ENCODE assay signal across 9 mouse cellular contexts in genomic region chr4:80911706-80912540, GRCm38 (mm10). TPM values are rescaled to one million over a fixed set of nuclear protein-coding genes. Genes with fewer than 3 reads are reported as not detected.
A peak's percentile ranks its signal among the peaks of the same experiment; 100 is the strongest.
DNase-seq lines count a peak whose midpoint lies in the region; ATAC-seq and TF ChIP-seq lines count a peak whose summit lies in the region.
"Had no signal": no experiment of that assay in that cellular context is flagged by ENCODE, and none has a peak within 500 bp of the region (broad histone marks: within the 10 kb centered on the region; RNA-seq: fewer than 3 reads in every experiment).

No protein-coding gene starts in this region.

- peak overlapping the region; percentile 72 for H3K9ac ChIP-seq in forebrain, embryonic 11.5 days (ENCODE audit: low read length)
- H3K9ac ChIP-seq in heart, embryonic 13.5 days = peak overlapping the region; percentile 83
- H3K9ac ChIP-seq in kidney, embryonic 16.5 days (replicated peaks; ENCODE audit: low read length) = peak overlapping the region; percentile 90
- H3K9ac ChIP-seq in liver, adult 2 months (ENCODE audit: low read depth, low read length) = peak overlapping the region; percentile 88
- H3K9ac ChIP-seq in neural tube, embryonic 12.5 days = peak overlapping the region; percentile 72

- H3K4me1 ChIP-seq in forebrain, embryonic 11.5 days (replicated peaks; ENCODE audit: control insufficient read depth, insufficient read depth, low read length) = no peaks in the 10 kb centered on the region
- 0 out of 2 replicates have a peak, but pooled peaks cover 6% of the 10 kb centered on the region for H3K4me1 ChIP-seq in heart, embryonic 13.5 days
- H3K4me1 ChIP-seq in kidney, embryonic 16.5 days (ENCODE audit: insufficient read depth, low read length) = peaks cover 11% of the 10 kb centered on the region; the same call in 1 of the 2 replicates
- H3K4me1 ChIP-seq in liver, adult 2 months (ENCODE audit: control insufficient read depth, insufficient read depth, low read length) = peaks cover 21% of the 10 kb centered on the region
- H3K4me1 ChIP-seq in neural tube, embryonic 12.5 days = 0 out of 2 replicates have a peak, but pooled peaks cover 3% of the 10 kb centered on the region

- H3K9me3 ChIP-seq in forebrain, embryonic 11.5 days (ENCODE audit: control insufficient read depth, low read length) = no peaks in the 10 kb centered on the region
- no peaks in the 10 kb centered on the region for H3K9me3 ChIP-seq in heart, embryonic 13.5 days
- H3K9me3 ChIP-seq in kidney, embryonic 16.5 days (ENCODE audit: low read length) = no peaks in the 10 kb centered on the region
- H3K9me3 ChIP-seq in neural tube, embryonic 12.5 days = no peaks in the 10 kb centered on the region

- WGBS in forebrain, embryonic 11.5 days = under 1% methylated on average over 26 of the region's 27 CpGs
- 2% methylated on average over 26 of the region's 27 CpGs for WGBS in heart, embryonic 13.5 days
- under 1% methylated on average over 26 of the region's 27 CpGs for WGBS in kidney, embryonic 16.5 days
- 1% methylated on average over 27 of the region's 27 CpGs for WGBS in liver, adult 2 months
- WGBS in neural tube, embryonic 12.5 days = 2% methylated on average over 24 of the region's 27 CpGs

- H3K4me3 ChIP-seq in forebrain, embryonic 11.5 days (ENCODE audit: low read depth, low read length) = peak overlapping the region; percentile 62
- H3K4me3 ChIP-seq in heart, embryonic 13.5 days = peak overlapping the region; percentile 77
- H3K4me3 ChIP-seq in kidney, embryonic 16.5 days (ENCODE audit: low read length) = peak overlapping the region; percentile 84
- peak overlapping the region; percentile 86 for H3K4me3 ChIP-seq in liver, adult 2 months (ENCODE audit: insufficient read depth, low read depth, low read length)
- H3K4me3 ChIP-seq in neural tube, embryonic 12.5 days = peak overlapping the region; percentile 66

- peak; percentile 90 for ATAC-seq in forebrain, embryonic 11.5 days (replicated peaks; ENCODE audit: low FRiP score)
- ATAC-seq in heart, embryonic 13.5 days (ENCODE audit: extremely low read depth, insufficient number of reproducible peaks, low FRiP score, low TSS enrichment) = no peak; the same call in 1 of the 2 replicates
- peak; percentile 95 for ATAC-seq in kidney, embryonic 16.5 days (ENCODE audit: low FRiP score, low TSS enrichment)
- ATAC-seq in neural tube, embryonic 12.5 days (ENCODE audit: low FRiP score, low read depth) = peak; percentile 93

- peak overlapping the region; percentile 60 for H3K27ac ChIP-seq in forebrain, embryonic 11.5 days (ENCODE audit: low read depth, low read length)
- H3K27ac ChIP-seq in heart, embryonic 13.5 days (replicated peaks) = peak overlapping the region; percentile 49
- peak overlapping the region; percentile 95 for H3K27ac ChIP-seq in kidney, embryonic 16.5 days (ENCODE audit: low read length)
- H3K27ac ChIP-seq in liver, adult 2 months (replicated peaks; ENCODE audit: insufficient read depth, low read depth, low read length) = peak overlapping the region; percentile 92
- peak overlapping the region; percentile 82 for H3K27ac ChIP-seq in neural tube, embryonic 12.5 days

- H3K79me2 ChIP-seq in liver, adult 2 months (ENCODE audit: control insufficient read depth, insufficient read depth, low read length) = peaks cover 22% of the 10 kb centered on the region

- no peaks in the 10 kb centered on the region for H3K36me3 ChIP-seq in forebrain, embryonic 11.5 days (ENCODE audit: control insufficient read depth, insufficient read depth, low read length)
- no peaks in the 10 kb centered on the region for H3K36me3 ChIP-seq in heart, embryonic 13.5 days
- H3K36me3 ChIP-seq in kidney, embryonic 16.5 days (ENCODE audit: insufficient read depth, low read length) = no peaks in the 10 kb centered on the region
- 0 out of 2 replicates have a peak, but pooled peaks cover 1% of the 10 kb centered on the region for H3K36me3 ChIP-seq in liver, adult 2 months (ENCODE audit: control insufficient read depth, insufficient read depth, low read length)
- no peaks in the 10 kb centered on the region for H3K36me3 ChIP-seq in neural tube, embryonic 12.5 days

- peak; percentile 63 for TF ChIP-seq CTCF in brain, embryonic 14.5 days (IDR thresholded peaks at IDR 0.05; ENCODE audit: borderline replicate concordance, extremely low read depth, insufficient read depth, insufficient read length)
- peak; percentile 62 for TF ChIP-seq CTCF in liver, adult 2 months (IDR thresholded peaks at IDR 0.05; ENCODE audit: low read depth, low read length)

- H3K27me3 ChIP-seq in forebrain, embryonic 11.5 days (ENCODE audit: control insufficient read depth, insufficient read depth, low read length) = no peaks in the 10 kb centered on the region
- H3K27me3 ChIP-seq in heart, embryonic 13.5 days (replicated peaks) = no peaks in the 10 kb centered on the region
- no peaks in the 10 kb centered on the region for H3K27me3 ChIP-seq in kidney, embryonic 16.5 days (ENCODE audit: insufficient read depth, low read length)
- H3K27me3 ChIP-seq in liver, adult 2 months (ENCODE audit: control insufficient read depth, insufficient read depth, low read length) = no peaks in the 10 kb centered on the region
- H3K27me3 ChIP-seq in neural tube, embryonic 12.5 days (replicated peaks) = no peaks in the 10 kb centered on the region

- peak; percentile 90 for DNase-seq in 3T3-L1 (ENCODE audit: low read depth, low spot score)
- peak; percentile 95 for DNase-seq in brain, embryonic 14.5 days (ENCODE audit: low read depth)
- peak; percentile 89 for DNase-seq in forebrain, embryonic 11.5 days (ENCODE audit: low spot score)
- peak; percentile 93 for DNase-seq in liver, adult 2 months (ENCODE audit: extremely low read depth, low read depth, low spot score)
- peak; percentile 75 for DNase-seq in testis, postnatal 10 days (ENCODE audit: low spot score)

- TF ChIP-seq POLR2A in brain, embryonic 14.5 days (IDR thresholded peaks at IDR 0.05; ENCODE audit: borderline replicate concordance, extremely low read depth, insufficient read depth, insufficient read length, poor library complexity, severe bottlenecking) = peak; percentile 33; the same call in 1 of the 2 replicates
- TF ChIP-seq POLR2A in liver, adult 2 months (IDR thresholded peaks at IDR 0.05; ENCODE audit: extremely low read depth, insufficient read depth, low read length) = 0 out of 2 replicates have a peak, but pooled peaks have one; percentile 58

- H3K4me2 ChIP-seq in forebrain, embryonic 11.5 days (ENCODE audit: low read depth, low read length, severe bottlenecking) = peak overlapping the region; percentile 81
- H3K4me2 ChIP-seq in heart, embryonic 13.5 days = peak overlapping the region; percentile 97
- peak overlapping the region; percentile 72 for H3K4me2 ChIP-seq in kidney, embryonic 16.5 days (replicated peaks; ENCODE audit: low read depth, low read length)
- H3K4me2 ChIP-seq in neural tube, embryonic 12.5 days (replicated peaks) = peak overlapping the region; percentile 77

RNA-seq across cellular contexts. Expression of gene Lurap1l, which starts 1.5 kb away (rescaled TPM):
- 4.8 and 5.4 TPM in 2 replicates for polyA plus RNA-seq in brain, embryonic 14.5 days (2012; rRNA removed)
- 2.5 TPM in 2 replicates for polyA plus RNA-seq in forebrain, embryonic 11.5 days (2014; fragmentation: Nextera tagmentation; extraction: Ambion mirVana)
- polyA plus RNA-seq in heart, embryonic 13.5 days (2015; fragmentation: Nextera tagmentation; extraction: Ambion mirVana) = 2.1 and 2.4 TPM in 2 replicates
- polyA plus RNA-seq in kidney, embryonic 16.5 days (2015; fragmentation: Nextera tagmentation; extraction: Ambion mirVana) = 13.1 and 15.5 TPM in 2 replicates
- 43.5 and 43.8 TPM in 2 replicates for total RNA-seq in liver, adult 2 months (2014; rRNA removed)
- polyA plus RNA-seq in liver, adult 2 months (2012; rRNA removed) = 15.0 and 15.3 TPM in 2 replicates
- 5.7 and 5.9 TPM in 2 replicates for polyA plus RNA-seq in neural tube, embryonic 12.5 days (2016; fragmentation: Nextera tagmentation; extraction: Ambion mirVana)
- total RNA-seq: MEL had no signal
